Mouse (Mus musculus) embryo, embryonic 10 days (tissue): ENCODE measurements at regions not wholly inside any gene's neighbourhood (a gene's known extent, or its start where the extent isn't known, plus 50 kb on each side); places are given as distances from the start of the nearest gene placed in this dataset.

ENCODE experiments used
- DNase-seq: peaks from one replicate; pipeline ENCODE4 v3.0.0-alpha.2; 2015; ENCODE audit warnings: low spot score

DNA sequence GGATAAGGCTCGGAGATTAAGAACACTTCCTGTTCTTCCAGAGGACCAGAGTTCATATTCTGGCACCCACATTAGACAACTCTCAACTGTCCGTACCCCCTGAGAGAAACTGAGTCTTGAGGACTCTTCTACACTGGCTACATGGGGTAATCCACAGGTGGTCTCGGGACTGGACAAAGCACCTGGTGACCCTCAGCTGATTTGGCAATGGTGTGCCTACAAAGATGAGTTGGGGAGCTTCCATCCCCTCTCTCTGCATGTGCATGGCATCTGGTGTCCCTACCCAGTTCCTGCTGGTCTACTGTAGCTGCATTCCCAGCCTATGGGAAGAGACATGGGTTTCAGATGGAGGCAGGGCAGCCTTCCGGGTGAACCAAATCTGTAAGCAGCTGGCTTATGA lies 61.2 kb upstream of the Kcnj15 start:
- no peak for DNase-seq

DNA sequence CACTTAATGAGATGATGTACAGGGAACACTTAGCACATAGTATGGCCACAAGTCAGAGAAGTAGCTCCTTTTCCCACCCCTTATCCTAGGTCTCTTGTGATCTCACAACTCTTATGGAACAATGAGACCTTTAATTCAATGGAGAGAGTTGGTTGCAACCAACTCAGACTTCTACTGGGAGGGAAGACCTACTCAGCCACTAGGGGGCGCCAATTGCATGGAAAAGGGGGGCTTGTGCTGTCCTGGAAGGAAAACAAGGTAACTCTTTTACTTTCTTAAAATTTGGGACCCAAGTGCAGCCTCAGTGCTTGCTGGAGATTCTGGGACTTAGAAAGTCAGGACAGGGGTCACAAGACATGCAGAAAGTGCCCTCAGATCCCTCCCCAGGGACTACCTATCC lies 60.7 kb upstream of the Kcnj15 start:
- DNase-seq, result peak; percentile 80

GRCm38 (mm10) chr16:95198795-95199563 lies 58.4 kb upstream of the Kcnj15 start:
- DNase-seq, result no peak

DNA sequence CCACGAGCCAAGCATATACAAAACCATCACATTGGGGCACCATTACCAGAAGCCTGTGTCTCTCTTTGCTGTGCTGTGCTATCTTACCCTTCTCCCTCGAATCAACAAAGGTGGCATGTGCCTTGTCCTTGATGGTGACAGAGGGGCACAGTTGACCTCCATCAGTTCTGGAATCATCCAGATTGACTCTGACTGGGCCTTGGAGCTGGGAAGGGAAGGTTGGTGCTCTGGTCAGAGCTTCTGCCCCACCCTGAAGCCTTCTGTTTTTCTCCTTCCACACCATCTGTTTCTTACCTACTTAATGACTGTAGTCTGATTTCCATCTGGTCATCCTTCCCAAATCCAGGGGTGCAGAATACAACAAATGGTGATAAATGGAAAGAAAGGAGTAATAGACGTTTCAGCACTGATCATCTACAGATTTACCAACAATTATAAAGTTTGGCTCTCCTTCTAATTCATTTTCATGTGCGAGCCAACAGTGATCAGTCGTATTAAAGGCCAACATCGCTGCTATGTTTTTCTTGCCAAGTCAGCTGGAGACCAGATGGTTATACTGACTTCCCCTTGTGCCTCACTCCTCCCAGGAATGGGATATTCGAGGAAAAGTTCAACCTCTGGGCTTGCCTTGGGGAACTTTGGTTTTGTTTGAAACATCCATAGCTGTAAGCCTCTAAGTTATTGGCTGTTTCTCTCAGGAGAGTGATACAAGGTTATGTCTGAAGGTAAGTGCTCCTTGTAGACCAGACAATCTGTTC lies 55.1 kb upstream of the Kcnj15 start:
- no peak for DNase-seq

- no peak for DNase-seq
Measured at GRCm38 (mm10) chr16:95203026-95203425, 54.3 kb upstream of the Kcnj15 start.

DNA sequence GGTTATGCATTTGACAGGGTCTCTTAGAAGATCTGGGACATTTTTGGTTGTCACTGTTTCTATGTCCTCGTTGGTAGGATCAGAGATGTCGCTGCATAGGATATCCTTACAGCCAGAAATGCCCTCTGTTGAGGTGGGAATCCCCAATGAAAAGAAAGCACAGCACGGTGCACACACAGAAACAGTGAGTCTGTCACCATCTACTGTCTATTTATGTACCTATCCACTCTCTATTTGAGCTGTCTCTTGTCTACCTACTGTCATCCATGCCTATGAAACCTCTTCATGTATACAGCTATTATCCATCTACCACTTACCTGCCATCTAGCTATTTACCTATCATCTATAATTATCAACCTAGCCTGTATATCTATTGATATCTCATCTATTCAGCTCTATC lies 53.6 kb upstream of the Kcnj15 start:
- DNase-seq, result no peak

GRCm38 (mm10) chr16:95204507-95204906 lies 52.9 kb upstream of the Kcnj15 start:
- DNase-seq, result no peak

GRCm38 (mm10) chr16:95206445-95206844 lies 50.9 kb upstream of the Kcnj15 start:
- DNase-seq, result no peak

DNA sequence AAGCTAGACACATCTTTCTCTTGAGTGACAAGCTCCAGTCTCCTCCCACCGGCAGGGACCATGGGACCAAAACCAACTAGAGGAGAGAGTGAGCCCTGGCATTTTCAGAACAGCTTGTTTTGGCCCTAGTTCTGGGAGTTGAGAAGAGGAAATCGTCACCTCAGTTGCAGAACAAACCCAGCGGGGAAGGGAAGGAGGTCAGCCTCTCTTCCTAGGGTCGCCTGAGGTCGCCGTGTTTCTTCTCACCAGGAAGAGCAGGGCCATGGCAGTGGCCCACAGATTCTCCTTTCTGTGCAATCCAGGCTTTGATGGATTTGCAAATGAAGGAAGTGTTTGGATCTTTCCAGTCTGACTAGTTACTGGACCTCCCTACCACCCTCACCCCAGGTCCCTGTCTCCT lies 49.8 kb upstream of the Kcnj15 start:
- no peak for DNase-seq
